Mouse (Mus musculus) retina, adult 2 months (tissue): ENCODE measurements around the gene Tas1r3.
A peak's percentile ranks its signal among the peaks of the same experiment; 100 is the strongest.

ENCODE experiments used
- DNase-seq: peaks from one replicate; pipeline ENCODE4 v3.0.0-alpha.2; 2012; ENCODE audit warnings: low read depth, low spot score

The Tas1r3 gene

DNA sequence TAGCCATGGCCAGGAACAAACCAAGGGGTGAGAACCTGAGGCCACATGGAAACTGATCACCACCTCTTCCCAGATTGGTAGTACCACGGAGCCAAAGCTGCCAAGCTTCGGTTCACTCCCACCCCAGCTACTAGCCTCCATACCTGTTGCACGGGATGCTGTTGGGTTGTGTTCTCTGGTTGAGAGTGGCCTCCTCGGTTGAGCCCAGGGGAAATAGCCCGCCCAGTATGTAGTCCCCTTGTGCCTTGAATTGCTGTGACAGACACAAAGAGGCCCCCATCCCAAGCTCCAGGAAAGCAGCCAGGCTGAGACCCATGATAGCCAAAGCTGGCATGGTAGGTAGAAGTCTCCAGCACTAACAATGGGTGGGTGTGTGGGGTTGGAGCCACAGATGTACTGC lies at the start of gene Tas1r3:
Gene Tas1r3, minus strand, starts transcription at position 362 of the 400 bp plus-strand sequence.
- DNase-seq, result no peak

- DNase-seq, result no peak
Measured at GRCm38 (mm10) chr4:155908751-155909150, 45.6 kb upstream of the Tas1r3 start.

- DNase-seq, result no peak
Measured at GRCm38 (mm10) chr4:155908281-155908680, 45.1 kb upstream of the Tas1r3 start.

- DNase-seq, result no peak
Measured at GRCm38 (mm10) chr4:155907003-155907402, 43.8 kb upstream of the Tas1r3 start.

GRCm38 (mm10) chr4:155906125-155906524 lies 43.0 kb upstream of the Tas1r3 start:
- DNase-seq, result no peak

DNA sequence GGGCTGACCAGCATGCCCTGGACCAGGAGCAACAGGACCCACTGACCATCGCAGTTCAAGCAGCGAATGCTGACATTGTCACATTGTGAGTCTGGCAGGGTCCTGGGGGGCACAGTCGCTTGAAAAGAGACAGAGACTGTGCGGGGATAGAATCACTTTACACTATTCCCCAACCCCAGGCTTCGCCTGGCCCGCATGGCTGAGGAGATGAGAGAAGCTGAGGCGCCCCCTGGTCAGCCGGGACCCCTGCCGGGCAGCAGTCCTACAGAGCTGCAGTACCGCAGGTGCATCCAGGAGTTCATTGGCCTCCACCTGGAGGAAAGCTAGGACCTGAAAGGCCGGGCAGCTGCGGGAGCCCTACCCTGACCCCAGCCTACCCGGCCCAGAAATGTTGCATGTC lies 42.5 kb upstream of the Tas1r3 start:
- DNase-seq, result no peak

DNA sequence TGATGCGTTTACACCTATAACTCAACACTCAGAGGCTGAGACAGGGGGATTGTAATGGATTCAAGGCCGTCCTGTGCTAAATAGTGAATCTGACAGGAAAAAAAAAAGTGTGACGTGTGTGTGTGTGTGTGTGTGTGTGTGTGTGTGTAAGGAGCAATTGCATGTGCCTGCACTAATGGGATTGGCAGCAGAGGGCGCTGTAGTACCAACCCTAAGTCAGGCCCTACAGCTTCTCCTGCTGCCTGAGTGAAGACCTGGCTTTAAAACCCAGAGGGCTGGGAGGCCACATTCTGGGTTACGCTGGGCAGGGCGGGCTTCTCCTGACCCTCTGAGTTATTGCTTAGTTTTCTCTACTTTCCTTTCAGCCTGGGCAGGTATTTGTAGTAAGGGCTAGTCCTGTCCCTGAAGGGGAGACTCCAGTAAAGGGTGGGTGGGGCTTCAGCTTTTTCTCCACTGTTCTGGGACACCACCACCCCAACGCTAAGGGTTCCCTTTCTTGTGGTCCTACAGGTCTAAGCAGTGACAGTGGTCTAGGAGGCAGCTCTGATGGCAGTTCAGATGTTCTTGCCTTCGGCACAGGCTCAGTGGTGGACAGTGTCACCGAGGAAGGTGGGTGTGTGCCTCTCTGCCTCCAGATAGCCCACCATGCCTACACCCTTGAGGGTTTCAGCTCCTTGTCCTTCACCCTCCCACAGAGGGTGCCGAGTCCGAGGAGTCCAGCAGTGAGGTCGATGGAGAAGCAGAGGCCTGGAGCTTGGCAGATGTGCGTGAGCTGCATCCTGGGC lies 41.3 kb upstream of the Tas1r3 start:
- no peak for DNase-seq

DNA sequence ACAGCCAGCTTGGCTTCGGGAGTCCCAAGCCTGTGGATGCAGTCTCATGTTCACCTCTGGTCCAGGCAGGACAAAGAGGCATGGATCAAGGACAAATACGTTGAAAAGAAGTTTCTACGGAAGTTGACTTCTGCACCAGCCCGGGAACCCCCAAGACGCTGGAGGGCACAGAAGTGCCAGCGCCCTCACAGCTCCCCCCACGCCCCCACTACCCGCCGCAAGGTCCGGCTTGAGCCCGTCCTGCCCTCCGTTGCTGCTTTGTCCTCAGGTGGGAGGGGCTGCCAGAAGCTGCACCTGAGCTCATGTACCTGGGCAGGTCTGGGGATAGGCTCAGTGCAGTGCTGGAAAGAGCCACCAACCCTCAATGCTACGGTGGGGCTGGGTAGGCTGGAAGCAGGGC lies 40.1 kb upstream of the Tas1r3 start:
- no peak for DNase-seq

- DNase-seq, result no peak
Measured at GRCm38 (mm10) chr4:155901205-155901604, 38.0 kb upstream of the Tas1r3 start.

DNA sequence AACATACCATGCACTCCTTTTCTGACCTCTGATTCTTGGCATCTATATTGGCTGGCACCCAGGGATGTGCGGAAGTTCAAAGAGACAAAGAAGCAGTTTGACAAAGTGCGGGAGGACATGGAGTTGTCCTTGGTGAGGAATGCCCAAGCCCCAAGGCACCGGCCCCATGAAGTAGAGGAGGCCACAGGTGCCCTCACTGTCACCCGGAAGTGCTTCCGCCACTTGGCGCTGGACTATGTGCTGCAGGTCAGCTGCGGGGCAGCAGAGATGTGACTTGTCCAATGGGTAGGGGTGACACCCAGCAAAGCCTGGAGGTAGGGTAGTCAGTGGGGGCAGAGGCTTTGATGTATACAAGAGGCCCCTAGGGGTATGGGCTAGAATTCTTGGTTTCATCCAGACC lies 36.2 kb upstream of the Tas1r3 start:
- DNase-seq, result no peak

DNA sequence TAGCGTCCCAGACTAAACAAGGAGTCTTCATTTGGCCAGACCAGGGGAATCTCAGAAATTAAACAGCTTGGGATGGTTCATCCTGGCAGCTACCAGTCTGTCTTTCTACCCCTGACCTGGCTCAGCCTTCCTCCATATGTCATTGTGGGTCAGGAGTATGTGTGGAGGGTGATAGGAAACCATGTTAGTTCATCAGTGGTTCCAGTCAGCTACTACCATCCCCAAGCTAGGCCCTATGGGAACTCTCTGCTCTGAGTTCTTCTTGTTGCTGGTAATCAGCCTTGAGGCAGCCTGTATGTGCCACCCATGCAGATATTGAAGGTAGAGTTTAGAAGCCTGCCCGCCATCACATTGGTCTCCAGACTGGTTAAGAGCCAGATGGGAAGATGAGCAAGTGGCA lies 35.2 kb upstream of the Tas1r3 start:
- no peak for DNase-seq

- no peak for DNase-seq
Measured at GRCm38 (mm10) chr4:155896461-155896860, 33.3 kb upstream of the Tas1r3 start.

- DNase-seq, result no peak
Measured at GRCm38 (mm10) chr4:155895826-155896225, 32.7 kb upstream of the Tas1r3 start.

DNA sequence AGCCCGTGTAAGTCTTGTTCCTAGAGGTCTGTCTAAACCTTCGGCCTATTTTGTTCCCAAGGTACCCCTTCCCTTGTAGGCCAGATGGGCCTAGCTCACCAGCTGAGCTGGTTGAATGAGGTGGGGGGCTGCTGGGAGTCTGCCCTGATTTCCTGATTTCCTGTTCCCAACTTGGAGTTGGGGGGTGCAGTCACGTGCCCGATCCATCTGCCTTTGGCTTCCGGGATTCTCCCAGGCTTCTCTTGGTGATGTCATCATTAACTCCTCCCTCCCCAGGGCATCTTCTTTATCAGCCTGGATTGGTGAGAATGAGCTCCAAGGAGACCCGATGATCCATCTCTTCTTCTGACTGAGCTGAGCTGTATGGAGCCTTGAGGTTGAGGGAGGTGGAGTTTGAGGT lies 32.1 kb upstream of the Tas1r3 start:
- DNase-seq, result peak; percentile 39

- no peak for DNase-seq
Measured at GRCm38 (mm10) chr4:155894311-155894881, 31.2 kb upstream of the Tas1r3 start.

- no peak for DNase-seq
Measured at GRCm38 (mm10) chr4:155893212-155893690, 30.1 kb upstream of the Tas1r3 start.

GRCm38 (mm10) chr4:155892438-155893211 lies 29.5 kb upstream of the Tas1r3 start:
- DNase-seq, result no peak

DNA sequence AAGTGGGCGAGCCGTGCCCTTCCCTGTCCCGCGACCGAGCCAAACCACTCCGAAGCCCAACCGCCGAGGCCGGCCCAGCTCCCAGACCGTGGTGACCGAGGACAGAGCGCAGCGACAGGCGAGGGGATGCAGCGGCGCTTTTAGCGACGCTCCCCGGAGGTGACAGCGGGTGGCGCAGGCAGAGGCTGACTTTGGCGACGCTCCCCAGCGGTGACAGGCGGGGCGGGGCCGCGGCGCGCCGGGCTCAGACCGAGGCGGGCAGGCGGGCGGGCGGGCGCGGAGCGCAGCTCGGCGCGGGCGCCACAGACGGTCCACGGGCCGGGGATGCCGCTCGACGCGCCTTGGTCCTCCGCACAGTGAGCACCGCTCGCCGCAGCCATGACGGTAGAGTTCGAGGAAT lies 28.9 kb upstream of the Tas1r3 start:
- DNase-seq, result peak; percentile 66

- DNase-seq, result peak; percentile 85
Measured at GRCm38 (mm10) chr4:155891551-155892001, 28.4 kb upstream of the Tas1r3 start, which contains the start of the genes Pusl1 and Acap3. Gene Pusl1, minus strand, starts transcription at chr4:155891781. Gene Acap3, plus strand, starts transcription at chr4:155891822.

DNA sequence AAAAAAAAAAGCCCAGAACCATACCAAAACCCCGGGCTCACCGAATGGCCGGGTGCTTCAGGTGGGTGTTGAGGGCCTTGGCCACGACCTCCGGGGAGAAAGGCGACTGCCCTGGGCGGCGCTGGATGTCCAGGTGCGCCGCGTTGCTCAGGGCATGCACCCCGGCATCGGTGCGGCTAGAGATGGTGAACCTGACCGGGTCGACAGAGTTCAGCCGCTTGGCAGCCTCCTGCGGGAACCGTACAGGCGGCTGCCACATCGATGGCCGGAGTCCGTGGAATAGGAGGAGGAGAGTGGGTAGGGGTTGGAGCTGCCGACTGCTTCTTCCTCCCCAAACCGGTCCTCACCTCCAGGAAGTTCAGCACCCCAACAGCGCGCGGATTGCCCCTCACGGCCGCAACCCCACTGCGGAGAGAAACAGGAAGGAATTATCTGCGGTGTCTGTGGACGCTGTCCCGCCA lies 27.9 kb upstream of the Tas1r3 start:
- no peak for DNase-seq

DNA sequence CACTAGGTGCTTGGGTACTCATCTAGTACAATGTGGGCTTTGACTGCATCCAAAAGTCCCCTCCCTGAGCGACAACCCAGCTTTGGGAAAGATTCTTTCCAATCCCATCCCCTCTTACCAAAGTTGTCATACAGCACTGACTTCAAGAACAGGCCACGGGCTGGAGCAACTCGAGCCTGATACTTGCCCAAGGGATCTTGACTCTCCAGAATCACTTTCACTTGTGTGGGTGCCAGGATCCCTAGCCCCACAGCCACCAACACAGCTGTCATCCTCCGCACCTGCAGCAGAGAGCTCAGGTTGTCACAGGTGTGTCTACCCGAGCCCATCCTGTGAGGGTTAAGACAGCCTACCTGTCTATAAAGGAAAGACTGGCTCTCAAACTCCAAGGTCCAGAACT lies 26.2 kb upstream of the Tas1r3 start:
- no peak for DNase-seq

GRCm38 (mm10) chr4:155888181-155888580 lies 25.0 kb upstream of the Tas1r3 start:
- no peak for DNase-seq
